8 mouse cellular contexts compared by ENCODE assay signal in genomic region chr7:74552546-74552945, GRCm38 (mm10). TPM values are rescaled to one million over a fixed set of nuclear protein-coding genes. Genes with fewer than 3 reads are reported as not detected.
DNase-seq lines count a peak whose midpoint lies in the region; ATAC-seq lines count a peak whose summit lies in the region.
"Had no signal": no experiment of that assay in that cellular context is flagged by ENCODE, and none has a peak within 500 bp of the region (broad histone marks: within the 10 kb centered on the region; RNA-seq: fewer than 3 reads in every experiment).

No protein-coding gene starts in this region.

- H3K36me3 ChIP-seq in heart, embryonic 14.5 days (ENCODE audit: control insufficient read depth, insufficient read depth, low read length), result no peaks in the 10 kb centered on the region
- H3K36me3 ChIP-seq in embryonic facial prominence, embryonic 14.5 days (ENCODE audit: control insufficient read depth, insufficient read depth, low read length), result no peaks in the 10 kb centered on the region
- no peaks in the 10 kb centered on the region for H3K36me3 ChIP-seq in midbrain, embryonic 12.5 days
- H3K36me3 ChIP-seq in liver, embryonic 11.5 days (ENCODE audit: control insufficient read depth, insufficient read depth, low read length), result no peaks in the 10 kb centered on the region

- no peaks in the 10 kb centered on the region; the same call in 1 of the 2 replicates for H3K27me3 ChIP-seq in heart, embryonic 14.5 days (ENCODE audit: control insufficient read depth, insufficient read depth, low read length)
- peaks cover 11% of the 10 kb centered on the region; the same call in 1 of the 2 replicates for H3K27me3 ChIP-seq in embryonic facial prominence, embryonic 14.5 days (replicated peaks; ENCODE audit: control insufficient read depth, insufficient read depth, low read length)
- peaks cover 43% of the 10 kb centered on the region for H3K27me3 ChIP-seq in midbrain, embryonic 12.5 days
- peaks cover 29% of the 10 kb centered on the region for H3K27me3 ChIP-seq in liver, embryonic 11.5 days (replicated peaks; ENCODE audit: control insufficient read depth, insufficient read depth, low read length)

- no peaks in the 10 kb centered on the region for H3K9me3 ChIP-seq in heart, embryonic 14.5 days (ENCODE audit: control insufficient read depth, low read length)
- no peaks in the 10 kb centered on the region for H3K9me3 ChIP-seq in embryonic facial prominence, embryonic 14.5 days (ENCODE audit: control insufficient read depth, low read length)
- no peaks in the 10 kb centered on the region for H3K9me3 ChIP-seq in midbrain, embryonic 12.5 days
- no peaks in the 10 kb centered on the region for H3K9me3 ChIP-seq in liver, embryonic 11.5 days (ENCODE audit: control insufficient read depth, low read length)

- peak overlapping the region; percentile 76 for H3K4me2 ChIP-seq in heart, embryonic 14.5 days (ENCODE audit: low read length)
- H3K4me2 ChIP-seq in embryonic facial prominence, embryonic 14.5 days (ENCODE audit: low read depth, low read length), result peak overlapping the region; percentile 97
- H3K4me2 ChIP-seq in midbrain, embryonic 12.5 days (replicated peaks), result peak overlapping the region; percentile 80
- no peak overlapping the region for H3K4me2 ChIP-seq in liver, embryonic 11.5 days

- H3K4me3 ChIP-seq in heart, embryonic 14.5 days (ENCODE audit: control insufficient read depth in 1 of 2, insufficient read depth in 1 of 2, low read depth in 1 of 2, low read length in 2 of 2), result peak overlapping the region in 1 of 2 experiments; percentile 79; a peak in 1 of 4 replicates
- peak overlapping the region; percentile 74; the same call in 1 of the 2 replicates for H3K4me3 ChIP-seq in embryonic facial prominence, embryonic 14.5 days (ENCODE audit: low read depth, low read length)
- peak overlapping the region; percentile 76 for H3K4me3 ChIP-seq in midbrain, embryonic 12.5 days
- H3K4me3 ChIP-seq in liver, embryonic 11.5 days (ENCODE audit: low read depth, low read length), result no peak overlapping the region

- 39% methylated on average over 4 of the region's 4 CpGs for WGBS in heart, embryonic 14.5 days
- 48% methylated on average over 4 of the region's 4 CpGs for WGBS in embryonic facial prominence, embryonic 14.5 days
- 63% methylated on average over 4 of the region's 4 CpGs for WGBS in midbrain, embryonic 12.5 days
- 57% methylated on average over 4 of the region's 4 CpGs for WGBS in liver, embryonic 11.5 days

- no peak for DNase-seq in heart, adult 9 months (ENCODE audit: low spot score in 2 of 2)
- peak; percentile 34 for DNase-seq in MN1 (ENCODE audit: low spot score)
- no peak for DNase-seq in embryonic facial prominence, embryonic 14.5 days (ENCODE audit: low spot score)
- DNase-seq in retina, postnatal 1 day, result no peak
- DNase-seq in liver, embryonic 11.5 days (ENCODE audit: low spot score), result no peak
- DNase-seq: lung, postnatal 4 days had no signal

- no peak for ATAC-seq in heart, embryonic 14.5 days (ENCODE audit: insufficient number of reproducible peaks, insufficient read depth, low FRiP score, low read depth)
- no peak for ATAC-seq in embryonic facial prominence, embryonic 14.5 days (ENCODE audit: low read depth)
- ATAC-seq in midbrain, embryonic 12.5 days (ENCODE audit: low FRiP score, low read depth), result no peak
- ATAC-seq in liver, embryonic 11.5 days (replicated peaks; ENCODE audit: low FRiP score), result no peak

- H3K9ac ChIP-seq in heart, embryonic 14.5 days (ENCODE audit: low read length), result no peak overlapping the region
- no peak overlapping the region for H3K9ac ChIP-seq in embryonic facial prominence, embryonic 14.5 days (ENCODE audit: low read depth, low read length)
- no peak overlapping the region for H3K9ac ChIP-seq in midbrain, embryonic 12.5 days (replicated peaks)
- H3K9ac ChIP-seq in liver, embryonic 11.5 days (ENCODE audit: low read depth, low read length), result no peak overlapping the region

- H3K27ac ChIP-seq in heart, embryonic 14.5 days (replicated peaks in 1 of 2; ENCODE audit: control insufficient read depth in 1 of 2, insufficient read depth in 1 of 2, low read depth in 2 of 2, low read length in 2 of 2), result no peak overlapping the region
- H3K27ac ChIP-seq in embryonic facial prominence, embryonic 14.5 days (replicated peaks; ENCODE audit: low read depth, low read length), result no peak overlapping the region
- no peak overlapping the region for H3K27ac ChIP-seq in midbrain, embryonic 12.5 days (replicated peaks)
- no peak overlapping the region for H3K27ac ChIP-seq in liver, embryonic 11.5 days (ENCODE audit: low read depth, low read length)

- peaks cover 17 to 19% of the 10 kb centered on the region in 2 experiments for H3K4me1 ChIP-seq in heart, embryonic 14.5 days (ENCODE audit: control insufficient read depth in 2 of 2, insufficient read depth in 2 of 2, low read length in 2 of 2)
- H3K4me1 ChIP-seq in embryonic facial prominence, embryonic 14.5 days (ENCODE audit: control insufficient read depth, insufficient read depth, low read length), result peaks cover 6% of the 10 kb centered on the region; the same call in 1 of the 2 replicates
- peaks cover 11% of the 10 kb centered on the region for H3K4me1 ChIP-seq in midbrain, embryonic 12.5 days
- peaks cover 5% of the 10 kb centered on the region; the same call in 1 of the 2 replicates for H3K4me1 ChIP-seq in liver, embryonic 11.5 days (replicated peaks; ENCODE audit: control insufficient read depth, insufficient read depth, low read length)

RNA-seq across cellular contexts. Expression of gene Slco3a1, which starts 2.0 kb away (rescaled TPM):
- polyA plus RNA-seq in heart, embryonic 14.5 days (2014; fragmentation: Nextera tagmentation; extraction: Ambion mirVana), result 15.8 and 16.0 TPM in 2 replicates
- 13.4 and 13.9 TPM in 2 replicates for polyA plus RNA-seq in embryonic facial prominence, embryonic 14.5 days (2014; fragmentation: Nextera tagmentation; extraction: Ambion mirVana)
- 14.3 and 14.8 TPM in 2 replicates for polyA plus RNA-seq in midbrain, embryonic 12.5 days (2016; fragmentation: Nextera tagmentation; extraction: Ambion mirVana)
- 2.7 TPM in 2 replicates for polyA plus RNA-seq in liver, embryonic 11.5 days (2014; fragmentation: Nextera tagmentation; extraction: Ambion mirVana)
